Mouse (Mus musculus) common myeloid progenitor, adult 5-6 weeks (primary cell): ENCODE measurements around the gene Csnk1e. TPM values are rescaled to one million over a fixed set of nuclear protein-coding genes. Genes with fewer than 3 reads are reported as not detected.

Source experiments
- ATAC-seq: replicated peaks from 2 replicates; pipeline ENCODE4 v1.8.0; 2016; ENCODE audit warnings: low read depth, mild to moderate bottlenecking, moderate TSS enrichment, inconsistent platforms; ENCODE audit not compliant: poor library complexity, severe bottlenecking
- total RNA-seq: library from RNA; stranded (forward); fragments of 200-1000, 187-1606 nt; gene quantifications from 2 replicates; pipeline ENCODE4 v1.2.3, GENCODE M21; 2017

Csnk1e gene
- total RNA-seq, 1 experiment from 2014 or later: 46.5 TPM

DNA sequence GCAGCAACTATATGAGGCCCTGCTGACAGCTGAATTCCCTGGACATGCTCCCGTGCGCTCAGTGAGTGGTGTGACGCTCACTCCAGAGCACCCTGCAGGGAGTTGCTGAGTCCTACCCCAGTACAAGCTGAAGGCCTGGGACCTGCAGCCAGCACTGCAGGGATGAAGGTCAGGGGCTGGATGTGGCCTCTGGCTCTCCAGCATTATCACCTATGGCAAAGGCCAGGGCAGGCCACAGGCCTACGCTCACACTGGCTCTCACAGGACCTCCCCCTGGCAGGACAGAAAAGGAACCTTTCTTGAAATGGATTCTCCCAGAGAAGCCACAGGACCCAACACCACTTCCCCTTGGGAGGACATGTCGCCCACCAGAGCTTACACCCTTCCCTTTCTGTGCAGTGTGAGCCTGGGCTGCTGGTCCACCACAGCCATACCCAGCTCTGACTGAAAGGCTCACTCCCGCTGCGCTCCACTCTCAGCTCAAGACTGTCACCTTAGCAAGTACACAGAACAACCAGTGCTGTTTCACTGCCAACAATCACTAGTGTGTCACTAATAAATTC is 85.0 kb downstream of the Csnk1e start:
- peak; percentile 75 for ATAC-seq

DNA sequence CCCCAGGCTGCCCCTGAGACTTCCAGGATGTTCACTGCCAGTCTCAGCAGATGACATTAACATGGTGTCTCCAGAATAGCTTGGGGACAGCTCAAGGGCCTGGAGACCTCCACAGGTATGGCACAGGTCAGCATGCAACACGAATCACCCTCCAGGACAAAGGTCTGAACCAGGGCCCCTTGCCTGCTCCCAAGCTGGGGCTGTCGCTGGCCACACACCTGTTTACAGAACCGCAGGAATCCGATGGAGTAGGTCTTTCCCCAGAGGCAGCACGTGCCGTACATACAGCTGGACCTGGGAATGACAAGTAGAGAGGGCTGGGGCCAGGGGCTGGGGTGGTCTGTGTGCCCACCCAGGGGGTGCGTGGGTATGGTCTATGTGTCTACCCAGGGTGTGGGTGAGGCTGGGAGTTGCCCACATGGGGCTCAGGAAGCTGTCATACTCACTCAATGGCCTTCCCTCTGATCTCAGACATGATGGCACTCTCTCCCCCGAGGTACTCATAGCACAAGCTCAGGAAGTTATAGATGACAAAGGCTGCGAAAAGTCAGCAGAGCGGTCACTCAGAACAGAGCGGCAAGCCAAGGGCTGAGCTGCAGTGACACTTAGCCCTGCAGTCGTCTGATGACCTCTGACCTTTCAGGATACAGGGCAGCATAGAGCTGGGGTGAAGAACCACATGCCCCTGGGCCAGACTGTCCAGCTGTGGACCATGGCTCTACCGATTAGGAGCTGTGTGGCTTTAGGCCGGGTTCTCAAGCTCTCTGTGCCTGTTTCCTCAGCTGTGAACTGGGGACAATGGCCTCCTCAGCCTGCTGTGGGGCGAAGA is 85.7 kb downstream of the Csnk1e start:
- ATAC-seq: no peak

DNA sequence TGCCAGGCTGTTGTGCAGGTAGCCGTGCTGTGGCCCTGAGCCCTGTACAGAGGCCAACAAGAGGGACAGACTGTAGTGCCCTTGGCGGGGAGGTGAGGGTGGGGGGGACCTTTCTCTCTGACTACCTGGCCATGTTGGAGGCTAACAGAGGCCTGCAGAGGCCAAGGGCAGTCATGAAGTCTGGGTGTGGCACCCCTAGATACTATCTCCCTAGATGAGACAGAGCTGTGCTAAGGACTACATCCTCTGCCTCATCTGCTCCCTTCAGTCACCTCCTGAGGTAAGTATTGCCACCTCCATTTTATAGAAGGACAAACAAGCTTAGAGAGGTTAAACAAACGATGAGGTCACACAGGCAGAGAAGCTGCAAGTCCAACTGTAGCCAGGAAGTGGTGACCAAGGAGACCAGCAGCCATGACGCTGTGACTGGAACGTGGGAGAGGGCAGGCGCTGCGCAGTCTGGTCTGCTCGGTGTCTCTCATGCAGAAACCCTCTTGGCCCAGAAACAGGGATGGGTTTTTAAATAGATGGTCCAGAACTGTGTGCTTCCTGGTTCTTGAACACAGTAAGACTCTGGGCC is 86.4 kb downstream of the Csnk1e start:
- ATAC-seq: no peak

DNA sequence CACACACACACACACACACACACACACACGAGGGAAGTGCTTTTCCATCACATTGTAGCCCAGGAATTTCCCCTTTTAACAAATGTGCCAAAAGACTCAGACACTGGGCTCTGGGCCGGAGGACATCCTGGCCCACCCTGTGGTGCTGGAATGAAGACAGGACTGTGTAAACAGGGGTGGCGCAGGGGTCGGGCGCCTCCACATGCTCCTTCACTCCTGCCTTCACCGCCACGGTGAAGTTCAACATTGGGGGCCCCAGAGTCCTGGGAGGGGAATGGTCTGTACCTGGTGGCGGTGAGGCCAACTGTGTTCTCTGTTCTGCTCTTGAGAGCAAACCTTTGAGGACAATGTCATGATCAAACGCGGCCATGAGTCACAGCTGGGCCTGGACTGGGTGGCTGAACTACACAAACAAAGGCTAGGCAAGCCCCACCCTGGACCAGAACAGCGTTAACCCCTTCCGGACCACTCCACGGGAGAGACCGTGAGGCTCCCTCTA is 87.0 kb downstream of the Csnk1e start:
- ATAC-seq: no peak

Other genes starting within 250 kb of the Csnk1e start
- 11.3 and 13.0 TPM in 2 replicates for gene Pick1, start 226.4 kb downstream of the Csnk1e start, total RNA-seq
- not detected in 2 replicates for gene Gm49486, start 226.2 kb downstream of the Csnk1e start, total RNA-seq
- not detected in 2 replicates for gene Slc16a8, start 200.8 kb downstream of the Csnk1e start, total RNA-seq
- not detected in 2 replicates for gene Baiap2l2, start 170.0 kb downstream of the Csnk1e start, total RNA-seq
- gene Pla2g6, start 127.2 kb downstream of the Csnk1e start, total RNA-seq: 7.8 and 16.9 TPM in 2 replicates
- gene Maff, start 108.9 kb downstream of the Csnk1e start, total RNA-seq: 5.8 and 11.7 TPM in 2 replicates
- gene Tmem184b, start 52.0 kb downstream of the Csnk1e start, total RNA-seq: 3.4 and 4.2 TPM in 2 replicates
- gene Kcnj4, start 49.7 kb upstream of the Csnk1e start, total RNA-seq: not detected in 2 replicates
- gene Kdelr3, start 60.8 kb upstream of the Csnk1e start, total RNA-seq: not detected in 2 replicates
- 178 and 236 TPM in 2 replicates for gene Ddx17, start 91.2 kb upstream of the Csnk1e start, total RNA-seq
- 1.8 and 2.1 TPM in 2 replicates for gene Dmc1, start 149.5 kb upstream of the Csnk1e start, total RNA-seq
- 2.8 and 2.9 TPM in 2 replicates for gene Fam227a, start 203.4 kb upstream of the Csnk1e start, total RNA-seq
- 46.7 and 51.4 TPM in 2 replicates for gene Cby1, start 203.6 kb upstream of the Csnk1e start, total RNA-seq
- gene Tomm22, start 215.3 kb upstream of the Csnk1e start, total RNA-seq: 92.2 and 93.2 TPM in 2 replicates
- gene Josd1, start 232.4 kb upstream of the Csnk1e start, total RNA-seq: 28.5 and 40.3 TPM in 2 replicates
- 55.1 and 66.9 TPM in 2 replicates for gene Gtpbp1, start 235.3 kb upstream of the Csnk1e start, total RNA-seq